Mouse (Mus musculus): ENCODE results near the gene Asna1.

DNA sequence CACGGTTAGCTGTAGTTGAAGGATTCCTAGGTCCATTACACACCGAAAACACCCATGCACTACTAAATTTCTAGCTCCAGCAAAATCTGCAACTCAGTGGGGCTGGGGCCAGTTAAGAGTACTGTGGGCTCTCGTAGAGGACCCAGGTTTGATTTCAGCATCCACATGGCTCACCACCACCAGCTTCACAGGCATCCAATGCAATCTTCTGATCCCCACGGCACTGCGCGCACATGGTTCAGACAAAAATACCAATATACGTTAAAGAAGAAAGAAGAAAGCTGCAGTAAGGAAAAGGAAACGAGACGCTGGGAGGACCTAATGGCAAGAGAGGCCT lies 11.3 kb upstream of the Asna1 start:
- no peak for TF ChIP-seq CTCF (IDR thresholded peaks at IDR 0.05)
- no peak for TF ChIP-seq EP300 (IDR thresholded peaks at IDR 0.05)
